Mouse (Mus musculus) myocyte (in vitro differentiated cells): Measurements from ENCODE around the gene Slc30a7. TPM values are rescaled to one million over a fixed set of nuclear protein-coding genes. Genes with fewer than 3 reads are reported as not detected.
"Not testable (repeated sequence)": the region's sequence is repeated elsewhere in the genome, so short reads cannot be mapped to it uniquely, and the experiment has no call there.

Source experiments
- H3K27me3 ChIP-seq: one replicate; pipeline ENCODE4 v1.6.1; 2011; ENCODE audit not compliant: control insufficient read depth, insufficient read depth, insufficient read length
- H3K36me3 ChIP-seq: one replicate; pipeline ENCODE4 v1.6.1; 2011; ENCODE audit not compliant: control insufficient read depth, insufficient read depth
- H3K4me2 ChIP-seq: one replicate; pipeline ENCODE4 v1.6.1; 2011; ENCODE audit warnings: low read depth, control low read depth
- H3K4me3 ChIP-seq: one replicate; pipeline ENCODE4 v1.5.1; 2011; ENCODE audit warnings: mild to moderate bottlenecking, control low read depth, moderate library complexity
- H3K79me2 ChIP-seq: one replicate; pipeline ENCODE4 v1.6.1; 2011; ENCODE audit not compliant: control insufficient read depth, insufficient read depth
- H3ac ChIP-seq: one replicate; pipeline ENCODE4 v1.6.1; 2011; ENCODE audit not compliant: control insufficient read depth, insufficient read length
- CEBPB ChIP-seq: IDR thresholded peaks from 2 replicates; pipeline ENCODE4 v1.6.1; 2011; ENCODE audit warnings: mild to moderate bottlenecking, moderate library complexity; ENCODE audit not compliant: poor library complexity, insufficient read depth, severe bottlenecking
- E2F4 ChIP-seq: IDR thresholded peaks from one replicate; pipeline ENCODE4 v1.6.1; 2011; ENCODE audit warnings: mild to moderate bottlenecking, control low read depth, moderate library complexity; ENCODE audit not compliant: insufficient read depth
- MAX ChIP-seq: IDR thresholded peaks from one replicate; pipeline ENCODE4 v1.6.1; 2011; ENCODE audit warnings: low read depth, mild to moderate bottlenecking, control low read depth
- MYOD1 ChIP-seq, 3 experiments: IDR thresholded peaks; one replicate each; pipeline ENCODE4 v1.6.1; 2011; ENCODE audit warnings: control low read depth in 2 of 3, low read depth in 2 of 3, mild to moderate bottlenecking in 2 of 3, moderate library complexity in 1 of 3; ENCODE audit not compliant: insufficient read length in 2 of 3, control insufficient read depth in 1 of 3
- MYOG ChIP-seq, 3 experiments: IDR thresholded peaks; one replicate each; pipeline ENCODE4 v1.6.1; 2011; ENCODE audit warnings: control low read depth in 2 of 3, low read depth in 2 of 3, mild to moderate bottlenecking in 2 of 3; ENCODE audit not compliant: insufficient read length in 2 of 3, control insufficient read depth in 1 of 3, insufficient read depth in 1 of 3
- POLR2A ChIP-seq: IDR thresholded peaks from one replicate; pipeline ENCODE4 v1.6.1; 2011; ENCODE audit warnings: low read depth, mild to moderate bottlenecking, control low read depth, moderate library complexity; ENCODE audit not compliant: insufficient read length
- POLR2AphosphoS2 ChIP-seq: IDR thresholded peaks from one replicate; pipeline ENCODE4 v1.6.1; 2011; ENCODE audit warnings: low read depth, control low read depth; ENCODE audit not compliant: insufficient read length
- REST ChIP-seq: IDR thresholded peaks from one replicate; pipeline ENCODE4 v1.6.1; 2011; ENCODE audit warnings: mild to moderate bottlenecking, control low read depth, moderate library complexity; ENCODE audit not compliant: insufficient read depth, insufficient read length
- SRF ChIP-seq: IDR thresholded peaks from one replicate; pipeline ENCODE4 v1.6.1; 2011; ENCODE audit warnings: low read depth; ENCODE audit not compliant: control insufficient read depth, insufficient read length
- TCF12 ChIP-seq: IDR thresholded peaks from one replicate; pipeline ENCODE4 v1.6.1; 2011; ENCODE audit warnings: mild to moderate bottlenecking, control low read depth; ENCODE audit not compliant: poor library complexity, insufficient read depth, severe bottlenecking
- TCF3 ChIP-seq: IDR thresholded peaks from one replicate; pipeline ENCODE4 v1.6.1; 2011; ENCODE audit warnings: low read depth, control low read depth; ENCODE audit not compliant: insufficient read length
- USF1 ChIP-seq: IDR thresholded peaks from one replicate; pipeline ENCODE4 v1.6.1; 2011; ENCODE audit warnings: low read depth, mild to moderate bottlenecking, control low read depth, moderate library complexity
- polyA plus RNA-seq: library from polyadenylated mRNA; unstranded; fragments of >200 nt; fragmentation: generic; extraction: Trizol; gene quantifications from one replicate; pipeline ENCODE4 v1.2.1, GENCODE M21; 2012; ENCODE audit warnings: missing spikeins

Slc30a7 gene
- polyA plus RNA-seq, 1 experiment = 3.9 TPM

GRCm38 (mm10) chr3:115933293-115934186 is 73.7 kb downstream of the Slc30a7 start:
- Histone ChIP-seq H3ac (no peak overlapping the region), H3K36me3 (peaks cover under 1% of the 10 kb centered on the region), H3K79me2 (no peaks in the 10 kb centered on the region), H3K4me2 (no peak overlapping the region), H3K4me3 (no peak overlapping the region), H3K27me3 (no peaks in the 10 kb centered on the region)
- TF ChIP-seq MAX (no peak), SRF (no peak), CEBPB (no peak), MYOG (IDR thresholded peaks at IDR 0.05; ENCODE audit: control insufficient read depth in 1 of 3, insufficient read depth in 1 of 3, insufficient read length in 2 of 3, low read depth in 2 of 3) (no peak), TCF12 (no peak)

DNA sequence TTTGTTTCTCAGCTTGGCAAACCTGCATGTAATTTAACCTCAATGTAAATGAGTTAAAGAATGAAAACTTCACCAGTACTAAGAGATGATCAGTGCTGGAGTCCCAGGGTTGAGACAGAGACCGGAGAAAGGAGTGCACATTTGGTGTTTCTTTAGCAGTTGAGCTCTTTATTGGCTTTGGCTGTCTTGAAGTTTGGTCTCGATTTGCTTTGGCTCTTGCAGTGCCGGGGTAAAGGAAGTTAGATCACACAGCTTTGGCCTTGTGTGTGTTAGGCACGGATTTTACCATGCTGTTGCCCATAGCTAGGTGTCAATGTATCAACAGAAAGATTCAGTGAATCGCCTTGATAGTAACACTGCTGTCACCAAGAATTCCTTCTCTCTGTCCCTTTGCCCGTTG is 75.5 kb downstream of the Slc30a7 start:
- peaks cover 12% of the 10 kb centered on the region for H3K36me3 ChIP-seq
- TF ChIP-seq MAX = no peak
- no peak for TF ChIP-seq E2F4
- TF ChIP-seq MYOG (IDR thresholded peaks at IDR 0.05; ENCODE audit: control insufficient read depth in 1 of 3, insufficient read depth in 1 of 3, insufficient read length in 2 of 3, low read depth in 2 of 3) = no peak
- no peak for TF ChIP-seq POLR2A
- TF ChIP-seq MYOD1 (IDR thresholded peaks at IDR 0.05; ENCODE audit: control insufficient read depth in 1 of 3, insufficient read length in 2 of 3, low read depth in 2 of 3) = no peak
- TF ChIP-seq CEBPB = no peak
- no peak for TF ChIP-seq TCF3
- no peak for TF ChIP-seq POLR2AphosphoS2
- TF ChIP-seq TCF12 = no peak
- TF ChIP-seq SRF = no peak
- TF ChIP-seq USF1 = no peak
- no peak for TF ChIP-seq REST
- no peaks in the 10 kb centered on the region for H3K27me3 ChIP-seq

GRCm38 (mm10) chr3:115926531-115926930 is 80.7 kb downstream of the Slc30a7 start:
- Histone ChIP-seq H3K79me2 (no peaks in the 10 kb centered on the region), H3K36me3 (peaks cover 24% of the 10 kb centered on the region), H3K4me2 (no peak overlapping the region), H3K27me3 (no peaks in the 10 kb centered on the region), H3K4me3 (no peak overlapping the region), H3ac (no peak overlapping the region)
- TF ChIP-seq POLR2A = no peak

More for the DNA sequence above, 75.5 kb downstream of the Slc30a7 start:
- H3K79me2 ChIP-seq = no peaks in the 10 kb centered on the region
- H3K4me2 ChIP-seq = no peak overlapping the region
- H3ac ChIP-seq = no peak overlapping the region
- H3K4me3 ChIP-seq = no peak overlapping the region

- no peak overlapping the region for H3ac ChIP-seq
- no peaks in the 10 kb centered on the region for H3K79me2 ChIP-seq
- H3K4me2 ChIP-seq = no peak overlapping the region
- TF ChIP-seq CEBPB (no peak), SRF (no peak), E2F4 (no peak), TCF12 (no peak), MYOG (IDR thresholded peaks at IDR 0.05; ENCODE audit: control insufficient read depth in 1 of 3, insufficient read depth in 1 of 3, insufficient read length in 2 of 3, low read depth in 2 of 3) (no peak)
- no peak overlapping the region for H3K4me3 ChIP-seq
- peaks cover 24% of the 10 kb centered on the region for H3K36me3 ChIP-seq
- H3K27me3 ChIP-seq = no peaks in the 10 kb centered on the region
Observed at GRCm38 (mm10) chr3:115924401-115925190, 82.6 kb downstream of the Slc30a7 start.

- not testable (repeated sequence) for H3K79me2 ChIP-seq, H3K27me3 ChIP-seq, H3K4me2 ChIP-seq, H3ac ChIP-seq, H3K36me3 ChIP-seq, H3K4me3 ChIP-seq
Observed at GRCm38 (mm10) chr3:115907406-115907805, 99.8 kb downstream of the Slc30a7 start.

DNA sequence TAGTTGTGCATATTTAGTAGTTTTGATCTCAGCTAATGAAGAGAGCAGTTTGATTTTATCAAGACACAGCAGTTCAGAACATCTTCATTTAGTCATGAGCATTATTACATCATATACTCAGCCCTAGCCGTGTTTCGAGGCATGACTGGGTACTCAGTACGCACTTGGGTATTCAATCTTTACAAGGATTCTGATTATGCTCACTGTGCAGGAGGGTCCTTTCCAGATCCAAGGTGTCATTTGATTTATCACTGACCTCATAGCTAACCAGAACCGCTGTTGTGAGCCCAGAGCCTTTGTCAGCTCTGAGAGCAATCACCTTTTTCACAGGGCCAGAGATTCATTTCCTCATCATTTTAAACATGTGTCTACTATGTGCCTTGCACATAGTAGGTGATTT is 101.6 kb downstream of the Slc30a7 start:
- H3ac ChIP-seq = no peak overlapping the region
- H3K79me2 ChIP-seq = no peaks in the 10 kb centered on the region

More for the DNA sequence above, 101.6 kb downstream of the Slc30a7 start:
- Histone ChIP-seq H3K4me2 (no peak overlapping the region), H3K4me3 (no peak overlapping the region), H3K27me3 (no peaks in the 10 kb centered on the region), H3K36me3 (peaks cover 19% of the 10 kb centered on the region)
- TF ChIP-seq TCF3 = no peak
- TF ChIP-seq MYOD1 (IDR thresholded peaks at IDR 0.05; ENCODE audit: control insufficient read depth in 1 of 3, insufficient read length in 2 of 3, low read depth in 2 of 3) = no peak
